Mouse (Mus musculus): ENCODE measurements at regions not wholly inside any gene's neighbourhood (a gene's known extent, or its start where the extent isn't known, plus 50 kb on each side); places are given as distances from the start of the nearest gene placed in this dataset.

DNA sequence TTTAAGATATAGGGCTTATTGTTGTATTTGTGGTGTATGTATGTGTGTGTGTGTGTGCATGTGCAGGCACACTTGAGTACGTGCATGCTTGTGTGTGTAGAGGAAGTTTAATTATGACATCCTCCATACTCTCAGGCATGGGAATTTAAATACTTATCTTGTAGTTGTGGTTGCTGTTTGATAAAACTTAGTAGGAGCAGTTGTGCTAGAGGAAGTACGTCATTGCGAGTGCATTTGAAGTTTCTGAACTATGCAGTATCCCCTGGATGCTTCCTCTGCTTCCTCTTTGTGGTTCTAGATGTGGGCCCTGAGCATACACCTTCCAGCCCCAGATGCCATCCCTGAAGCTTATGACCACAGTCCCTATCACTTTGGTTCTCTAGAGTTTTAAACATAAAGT, 1281.5 kb downstream of the Zpld1 start:
- H3K4me3 ChIP-seq (ENCODE audit: low read depth, low read length): no peak overlapping the region
- no peaks in the 10 kb centered on the region for H3K36me3 ChIP-seq (replicated peaks; ENCODE audit: insufficient read depth, low read length)
- H3K9me3 ChIP-seq (ENCODE audit: low read length): no peaks in the 10 kb centered on the region
- no peak overlapping the region for H3K4me2 ChIP-seq (ENCODE audit: low read depth, low read length)
- ATAC-seq (no peak), DNase-seq (no peak)
- no peak overlapping the region for H3K9ac ChIP-seq (replicated peaks)
- no peaks in the 10 kb centered on the region for H3K27me3 ChIP-seq (ENCODE audit: insufficient read depth, low read length)
- no peaks in the 10 kb centered on the region for H3K4me1 ChIP-seq (ENCODE audit: insufficient read depth)
- TF ChIP-seq EP300 (IDR thresholded peaks at IDR 0.05; ENCODE audit: low read depth): no peak
- no peak for TF ChIP-seq CTCF (IDR thresholded peaks at IDR 0.05; ENCODE audit: low read depth)
- WGBS (ENCODE audit: insufficient replicate concordance): 39% methylated on average over 3 of the region's 3 CpGs
- H3K27ac ChIP-seq (ENCODE audit: low read depth): no peak overlapping the region

DNA sequence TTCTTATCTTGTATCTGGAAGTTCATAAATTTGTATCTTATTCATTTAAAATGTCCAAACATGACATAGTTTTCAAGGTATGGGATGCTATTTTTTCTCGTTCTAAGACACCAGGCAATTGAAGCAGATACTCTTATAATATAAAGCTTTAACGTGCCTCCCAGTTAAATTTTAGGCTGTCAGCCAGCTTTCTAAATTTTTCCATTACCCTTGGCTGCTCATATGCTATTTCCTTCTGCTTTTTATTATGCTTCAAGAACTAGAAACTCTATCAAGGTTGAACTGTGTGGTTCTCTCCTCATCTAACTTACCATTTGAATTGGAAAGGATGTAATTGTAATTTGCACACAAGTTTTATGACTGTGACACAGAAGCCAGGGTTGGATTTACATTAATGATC, 1324.1 kb downstream of the Zpld1 start:
- WGBS (ENCODE audit: insufficient replicate concordance): 60% methylated on average over 2 of the region's 2 CpGs
- Histone ChIP-seq H3K27ac (ENCODE audit: low read depth) (no peak overlapping the region), H3K27me3 (ENCODE audit: insufficient read depth, low read length) (no peaks in the 10 kb centered on the region), H3K9me3 (ENCODE audit: low read length) (no peaks in the 10 kb centered on the region), H3K4me3 (ENCODE audit: low read depth, low read length) (no peak overlapping the region), H3K4me2 (ENCODE audit: low read depth, low read length) (no peak overlapping the region), H3K36me3 (replicated peaks; ENCODE audit: insufficient read depth, low read length) (no peaks in the 10 kb centered on the region), H3K9ac (replicated peaks) (no peak overlapping the region), H3K4me1 (ENCODE audit: insufficient read depth) (no peaks in the 10 kb centered on the region)
- DNase-seq (no peak), ATAC-seq (no peak)
- TF ChIP-seq CTCF (IDR thresholded peaks at IDR 0.05; ENCODE audit: low read depth): no peak
- no peak for TF ChIP-seq EP300 (IDR thresholded peaks at IDR 0.05; ENCODE audit: low read depth)

- H3K36me3 ChIP-seq (replicated peaks; ENCODE audit: insufficient read depth, low read length): no peaks in the 10 kb centered on the region
- no peaks in the 10 kb centered on the region for H3K4me1 ChIP-seq (ENCODE audit: insufficient read depth)
- 60% methylated on average over 3 of the region's 3 CpGs for WGBS (ENCODE audit: insufficient replicate concordance)
- no peak overlapping the region for H3K4me2 ChIP-seq (ENCODE audit: low read depth, low read length)
- H3K9me3 ChIP-seq (ENCODE audit: low read length): no peaks in the 10 kb centered on the region
- H3K9ac ChIP-seq (replicated peaks): no peak overlapping the region
- no peaks in the 10 kb centered on the region for H3K27me3 ChIP-seq (ENCODE audit: insufficient read depth, low read length)
- DNase-seq (no peak), ATAC-seq (no peak)
- no peak for TF ChIP-seq CTCF (IDR thresholded peaks at IDR 0.05; ENCODE audit: low read depth)
- no peak for TF ChIP-seq EP300 (IDR thresholded peaks at IDR 0.05; ENCODE audit: low read depth)
- H3K27ac ChIP-seq (ENCODE audit: low read depth): no peak overlapping the region
- no peak overlapping the region for H3K4me3 ChIP-seq (ENCODE audit: low read depth, low read length)
These were observed 1341.1 kb downstream of the Zpld1 start for GRCm38 (mm10) chr16:53956646-53957045.

- no peak for ATAC-seq
- Histone ChIP-seq H3K27ac (ENCODE audit: low read depth) (no peak overlapping the region), H3K9me3 (ENCODE audit: low read length) (no peaks in the 10 kb centered on the region), H3K9ac (replicated peaks) (no peak overlapping the region), H3K36me3 (replicated peaks; ENCODE audit: insufficient read depth, low read length) (no peaks in the 10 kb centered on the region), H3K27me3 (ENCODE audit: insufficient read depth, low read length) (no peaks in the 10 kb centered on the region), H3K4me2 (ENCODE audit: low read depth, low read length) (no peak overlapping the region), H3K4me3 (ENCODE audit: low read depth, low read length) (no peak overlapping the region), H3K4me1 (ENCODE audit: insufficient read depth) (no peaks in the 10 kb centered on the region)
- no peak for DNase-seq
- 77% methylated on average over 3 of the region's 3 CpGs for WGBS (ENCODE audit: insufficient replicate concordance)
- TF ChIP-seq EP300 (IDR thresholded peaks at IDR 0.05; ENCODE audit: low read depth) (no peak), CTCF (IDR thresholded peaks at IDR 0.05; ENCODE audit: low read depth) (no peak)
These were observed 1352.5 kb downstream of the Zpld1 start for GRCm38 (mm10) chr16:53945303-53945702.

- Histone ChIP-seq H3K27me3 (ENCODE audit: insufficient read depth, low read length) (no peaks in the 10 kb centered on the region), H3K9ac (replicated peaks) (no peak overlapping the region), H3K4me1 (ENCODE audit: insufficient read depth) (no peaks in the 10 kb centered on the region), H3K36me3 (replicated peaks; ENCODE audit: insufficient read depth, low read length) (no peaks in the 10 kb centered on the region), H3K9me3 (ENCODE audit: low read length) (no peaks in the 10 kb centered on the region), H3K27ac (ENCODE audit: low read depth) (no peak overlapping the region), H3K4me3 (ENCODE audit: low read depth, low read length) (no peak overlapping the region), H3K4me2 (ENCODE audit: low read depth, low read length) (no peak overlapping the region)
- 82% methylated on average over 15 of the region's 15 CpGs for WGBS (ENCODE audit: insufficient replicate concordance)
- no peak for DNase-seq
- no peak for ATAC-seq
- TF ChIP-seq EP300 (IDR thresholded peaks at IDR 0.05; ENCODE audit: low read depth) (no peak), CTCF (IDR thresholded peaks at IDR 0.05; ENCODE audit: low read depth) (no peak)
These were observed 1382.0 kb downstream of the Zpld1 start for GRCm38 (mm10) chr16:53915794-53916193.

DNA sequence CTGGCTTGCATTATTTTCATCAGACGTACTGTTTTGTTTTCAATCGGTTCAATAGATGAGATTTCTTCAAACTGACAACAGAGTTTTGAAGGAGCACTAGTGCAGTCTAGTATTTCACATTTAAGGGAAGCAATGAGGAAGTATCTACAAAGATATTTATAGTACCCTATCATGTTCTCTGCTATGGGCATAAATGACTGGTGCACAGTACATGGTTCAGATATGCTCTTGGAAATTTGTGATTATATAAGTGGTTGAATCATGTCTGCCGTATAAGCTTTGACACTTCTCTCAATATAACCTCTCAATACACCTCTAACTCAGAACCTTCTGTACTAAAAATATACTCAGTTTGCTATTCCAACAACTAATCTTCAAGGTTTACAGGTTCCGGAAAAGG, 1390.7 kb downstream of the Zpld1 start:
- ATAC-seq (no peak), DNase-seq (no peak)
- Histone ChIP-seq H3K27ac (ENCODE audit: low read depth) (no peak overlapping the region), H3K27me3 (ENCODE audit: insufficient read depth, low read length) (no peaks in the 10 kb centered on the region), H3K4me3 (ENCODE audit: low read depth, low read length) (no peak overlapping the region), H3K36me3 (replicated peaks; ENCODE audit: insufficient read depth, low read length) (no peaks in the 10 kb centered on the region), H3K9ac (replicated peaks) (no peak overlapping the region), H3K4me1 (ENCODE audit: insufficient read depth) (no peaks in the 10 kb centered on the region), H3K9me3 (ENCODE audit: low read length) (no peaks in the 10 kb centered on the region), H3K4me2 (ENCODE audit: low read depth, low read length) (no peak overlapping the region)
- WGBS (ENCODE audit: insufficient replicate concordance): 81% methylated on average over 4 of the region's 4 CpGs
- TF ChIP-seq CTCF (IDR thresholded peaks at IDR 0.05; ENCODE audit: low read depth) (no peak), EP300 (IDR thresholded peaks at IDR 0.05; ENCODE audit: low read depth) (no peak)

DNA sequence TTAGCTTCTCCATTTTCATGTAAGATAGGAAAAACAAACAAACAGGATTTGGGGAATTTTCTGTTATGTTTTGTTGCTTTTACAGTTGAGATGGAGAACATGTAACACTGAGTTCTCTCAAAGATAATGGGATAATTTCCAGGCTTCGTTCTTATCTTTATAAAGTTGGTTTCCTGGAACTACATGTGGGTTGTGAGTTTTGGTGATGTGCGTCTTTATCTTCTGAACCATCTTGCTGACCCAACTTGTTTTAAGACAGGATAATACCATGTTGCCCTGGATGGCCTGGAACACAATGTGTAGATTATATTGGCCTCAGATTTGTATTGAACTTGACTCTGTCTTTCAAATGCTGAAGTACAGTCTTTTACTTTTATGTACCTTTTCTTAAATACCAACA, 1394.0 kb downstream of the Zpld1 start:
- H3K36me3 ChIP-seq (replicated peaks; ENCODE audit: insufficient read depth, low read length): no peaks in the 10 kb centered on the region
- H3K4me1 ChIP-seq (ENCODE audit: insufficient read depth): no peaks in the 10 kb centered on the region
- no peak overlapping the region for H3K27ac ChIP-seq (ENCODE audit: low read depth)
- H3K4me2 ChIP-seq (ENCODE audit: low read depth, low read length): no peak overlapping the region
- 35% methylated on average over 2 of the region's 2 CpGs for WGBS (ENCODE audit: insufficient replicate concordance)
- TF ChIP-seq EP300 (IDR thresholded peaks at IDR 0.05; ENCODE audit: low read depth) (peak; percentile 52), CTCF (IDR thresholded peaks at IDR 0.05; ENCODE audit: low read depth) (no peak)
- no peaks in the 10 kb centered on the region for H3K9me3 ChIP-seq (ENCODE audit: low read length)
- no peaks in the 10 kb centered on the region for H3K27me3 ChIP-seq (ENCODE audit: insufficient read depth, low read length)
- ATAC-seq (no peak), DNase-seq (no peak)
- no peak overlapping the region for H3K4me3 ChIP-seq (ENCODE audit: low read depth, low read length)
- H3K9ac ChIP-seq (replicated peaks): no peak overlapping the region

Data from liver, postnatal 0 days (tissue).